In genomic region chr1:141961743-141962142, GRCm38 (mm10) we compare ENCODE assay signal across 8 mouse cellular contexts.
A peak's percentile ranks its signal among the peaks of the same experiment; 100 is the strongest.
DNase-seq lines count a peak whose midpoint lies in the region; ATAC-seq and TF ChIP-seq lines count a peak whose summit lies in the region.

No protein-coding gene starts in this region.

- H3K9me3 ChIP-seq in heart, postnatal 0 days (replicated peaks; ENCODE audit: control insufficient read depth, low read length): no peaks in the 10 kb centered on the region
- H3K9me3 ChIP-seq in heart, embryonic 11.5 days (replicated peaks; ENCODE audit: control insufficient read depth, low read length): no peaks in the 10 kb centered on the region
- H3K9me3 ChIP-seq in midbrain, embryonic 11.5 days (ENCODE audit: control insufficient read depth, low read length): no peaks in the 10 kb centered on the region
- no peaks in the 10 kb centered on the region for H3K9me3 ChIP-seq in midbrain, embryonic 10.5 days (replicated peaks)
- H3K9me3 ChIP-seq in embryonic facial prominence, embryonic 14.5 days (ENCODE audit: control insufficient read depth, low read length): no peaks in the 10 kb centered on the region

- H3K4me1 ChIP-seq in heart, postnatal 0 days (ENCODE audit: control insufficient read depth, insufficient read depth): no peaks in the 10 kb centered on the region
- no peaks in the 10 kb centered on the region for H3K4me1 ChIP-seq in heart, embryonic 11.5 days (ENCODE audit: control insufficient read depth, insufficient read depth, low read length)
- no peaks in the 10 kb centered on the region for H3K4me1 ChIP-seq in midbrain, embryonic 11.5 days (ENCODE audit: control insufficient read depth, insufficient read depth, low read length)
- H3K4me1 ChIP-seq in midbrain, embryonic 10.5 days: no peaks in the 10 kb centered on the region
- no peaks in the 10 kb centered on the region for H3K4me1 ChIP-seq in embryonic facial prominence, embryonic 14.5 days (ENCODE audit: control insufficient read depth, insufficient read depth, low read length)

- no peak overlapping the region for H3K27ac ChIP-seq in heart, postnatal 0 days (ENCODE audit: low read depth)
- H3K27ac ChIP-seq in heart, embryonic 11.5 days (ENCODE audit: low read depth, low read length): no peak overlapping the region
- H3K27ac ChIP-seq in midbrain, embryonic 11.5 days (ENCODE audit: low read depth, low read length): no peak overlapping the region
- H3K27ac ChIP-seq in midbrain, embryonic 10.5 days (replicated peaks): no peak overlapping the region
- no peak overlapping the region for H3K27ac ChIP-seq in embryonic facial prominence, embryonic 14.5 days (replicated peaks; ENCODE audit: low read depth, low read length)

- DNase-seq in heart, postnatal 0 days (ENCODE audit: low spot score): no peak
- DNase-seq in midbrain, embryonic 11.5 days (ENCODE audit: low spot score, missing footprints): peak; percentile 88
- DNase-seq in midbrain, embryonic 10.5 days (ENCODE audit: low spot score): no peak
- peak; percentile 24 for DNase-seq in Muller cell, postnatal 12 days (ENCODE audit: inconsistent ontology term)
- peak; percentile 3 for DNase-seq in embryonic facial prominence, embryonic 14.5 days (ENCODE audit: low spot score)
- DNase-seq in right cerebral cortex, postnatal 36 days (ENCODE audit: low spot score in 2 of 2): no peak
- DNase-seq in frontal cortex, postnatal 14 days (ENCODE audit: low spot score in 2 of 2): no peak

- H3K27me3 ChIP-seq in heart, postnatal 0 days (ENCODE audit: control insufficient read depth, insufficient read depth, low read length): no peaks in the 10 kb centered on the region
- H3K27me3 ChIP-seq in heart, embryonic 11.5 days (ENCODE audit: control insufficient read depth, insufficient read depth, low read length): no peaks in the 10 kb centered on the region
- no peaks in the 10 kb centered on the region for H3K27me3 ChIP-seq in midbrain, embryonic 11.5 days (ENCODE audit: control insufficient read depth, insufficient read depth, low read length)
- H3K27me3 ChIP-seq in midbrain, embryonic 10.5 days (ENCODE audit: low read depth, poor library complexity, severe bottlenecking): no peaks in the 10 kb centered on the region
- no peaks in the 10 kb centered on the region for H3K27me3 ChIP-seq in embryonic facial prominence, embryonic 14.5 days (replicated peaks; ENCODE audit: control insufficient read depth, insufficient read depth, low read length)

- H3K4me2 ChIP-seq in heart, postnatal 0 days (ENCODE audit: low read depth, low read length): no peak overlapping the region
- no peak overlapping the region for H3K4me2 ChIP-seq in heart, embryonic 11.5 days
- H3K4me2 ChIP-seq in midbrain, embryonic 11.5 days: no peak overlapping the region
- H3K4me2 ChIP-seq in embryonic facial prominence, embryonic 14.5 days (ENCODE audit: low read depth, low read length): no peak overlapping the region

- peak; percentile 54 for TF ChIP-seq CTCF in heart, postnatal 0 days (IDR thresholded peaks at IDR 0.05; ENCODE audit: low read depth)

- ATAC-seq in heart, postnatal 0 days (ENCODE audit: insufficient read depth, low read depth): no peak
- ATAC-seq in heart, embryonic 11.5 days (replicated peaks; ENCODE audit: insufficient number of reproducible peaks, low FRiP score, low TSS enrichment): no peak
- ATAC-seq in midbrain, embryonic 11.5 days (ENCODE audit: low FRiP score): no peak
- no peak for ATAC-seq in embryonic facial prominence, embryonic 14.5 days (ENCODE audit: low read depth)

- no peak overlapping the region for H3K4me3 ChIP-seq in heart, postnatal 0 days (ENCODE audit: low read depth, low read length)
- no peak overlapping the region for H3K4me3 ChIP-seq in heart, embryonic 11.5 days (ENCODE audit: low read depth, low read length)
- H3K4me3 ChIP-seq in midbrain, embryonic 11.5 days (ENCODE audit: low read depth, low read length): no peak overlapping the region
- H3K4me3 ChIP-seq in midbrain, embryonic 10.5 days: no peak overlapping the region
- no peak overlapping the region for H3K4me3 ChIP-seq in embryonic facial prominence, embryonic 14.5 days (ENCODE audit: low read depth, low read length)

- no peak overlapping the region for H3K9ac ChIP-seq in heart, postnatal 0 days (replicated peaks; ENCODE audit: low read depth, low read length)
- no peak overlapping the region for H3K9ac ChIP-seq in heart, embryonic 11.5 days (ENCODE audit: low read depth, low read length)
- no peak overlapping the region for H3K9ac ChIP-seq in midbrain, embryonic 11.5 days (ENCODE audit: low read length)
- H3K9ac ChIP-seq in embryonic facial prominence, embryonic 14.5 days (ENCODE audit: low read depth, low read length): no peak overlapping the region

- H3K36me3 ChIP-seq in heart, postnatal 0 days (replicated peaks; ENCODE audit: control insufficient read depth, insufficient read depth, low read length): no peaks in the 10 kb centered on the region
- no peaks in the 10 kb centered on the region for H3K36me3 ChIP-seq in heart, embryonic 11.5 days (ENCODE audit: control insufficient read depth, insufficient read depth, low read length)
- H3K36me3 ChIP-seq in midbrain, embryonic 11.5 days (ENCODE audit: control insufficient read depth, insufficient read depth, low read length): no peaks in the 10 kb centered on the region
- no peaks in the 10 kb centered on the region for H3K36me3 ChIP-seq in midbrain, embryonic 10.5 days
- no peaks in the 10 kb centered on the region for H3K36me3 ChIP-seq in embryonic facial prominence, embryonic 14.5 days (ENCODE audit: control insufficient read depth, insufficient read depth, low read length)

- no peak for TF ChIP-seq EP300 in heart, postnatal 0 days (IDR thresholded peaks at IDR 0.05; ENCODE audit: low read depth)

- 1% methylated on average over 2 of the region's 2 CpGs for WGBS in heart, postnatal 0 days
- 0% methylated on average over 2 of the region's 2 CpGs for WGBS in heart, embryonic 11.5 days (ENCODE audit: insufficient replicate concordance)
- 0% methylated on average over 2 of the region's 2 CpGs for WGBS in midbrain, embryonic 11.5 days
- 0% methylated on average over 2 of the region's 2 CpGs for WGBS in midbrain, embryonic 10.5 days
- WGBS in embryonic facial prominence, embryonic 14.5 days: under 1% methylated on average over 2 of the region's 2 CpGs

Comparison
In these comparisons a context has a peak if more than half of its experiments do, and no peak if none do; other contexts are left out.
1. DNase-seq: peak in midbrain, embryonic 11.5 days (single experiment), Muller cell, postnatal 12 days (single experiment) and embryonic facial prominence, embryonic 14.5 days (single experiment); none in heart, postnatal 0 days (single experiment), midbrain, embryonic 10.5 days (single experiment), right cerebral cortex, postnatal 36 days (0 of 2) and frontal cortex, postnatal 14 days (0 of 2).